9 mouse cellular contexts compared by ENCODE assay signal in the genomic region with DNA sequence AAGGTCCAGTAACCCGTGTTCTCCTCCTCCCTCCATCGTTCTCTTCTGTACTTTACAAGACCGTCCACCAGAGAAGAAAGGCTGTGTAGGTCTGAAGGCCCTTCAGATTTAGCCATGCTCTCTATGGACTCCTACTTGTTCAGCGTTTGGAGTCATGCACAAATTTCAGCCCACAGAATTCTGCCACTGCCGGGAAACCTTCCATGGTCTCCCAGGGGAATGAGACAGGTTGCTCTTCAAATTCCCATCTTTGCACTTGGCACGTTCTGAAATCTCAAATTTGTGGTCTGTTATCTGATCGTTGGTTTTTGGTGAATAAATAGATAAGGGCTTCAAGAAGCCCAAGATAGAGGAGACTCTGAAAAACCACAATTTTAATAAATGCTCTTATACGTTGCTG. TPM values are rescaled to one million over a fixed set of nuclear protein-coding genes. Genes with fewer than 3 reads are reported as not detected.
DNase-seq lines count a peak whose midpoint lies in the region; ATAC-seq and TF ChIP-seq lines count a peak whose summit lies in the region.
"Had no signal": no experiment of that assay in that cellular context is flagged by ENCODE, and none has a peak within 500 bp of the region (broad histone marks: within the 10 kb centered on the region; RNA-seq: fewer than 3 reads in every experiment).

No protein-coding gene starts in this region.

- no peaks in the 10 kb centered on the region for H3K36me3 ChIP-seq in heart, postnatal 0 days (replicated peaks; ENCODE audit: control insufficient read depth, insufficient read depth, low read length)
- H3K36me3 ChIP-seq in neural tube, embryonic 12.5 days: no peaks in the 10 kb centered on the region
- no peaks in the 10 kb centered on the region for H3K36me3 ChIP-seq in intestine, embryonic 16.5 days (ENCODE audit: control insufficient read depth, insufficient read depth, low read length)

- no peaks in the 10 kb centered on the region for H3K9me3 ChIP-seq in heart, postnatal 0 days (replicated peaks; ENCODE audit: control insufficient read depth, low read length)
- no peaks in the 10 kb centered on the region for H3K9me3 ChIP-seq in neural tube, embryonic 12.5 days
- no peaks in the 10 kb centered on the region for H3K9me3 ChIP-seq in intestine, embryonic 16.5 days (ENCODE audit: control insufficient read depth, low read length)
- H3K9me3 ChIP-seq: forebrain, embryonic 13.5 days had no signal

- TF ChIP-seq EP300 in heart, postnatal 0 days (IDR thresholded peaks at IDR 0.05; ENCODE audit: low read depth): no peak

- no peak for TF ChIP-seq CTCF in heart, postnatal 0 days (IDR thresholded peaks at IDR 0.05; ENCODE audit: low read depth)

- no peak overlapping the region for H3K4me3 ChIP-seq in heart, postnatal 0 days (ENCODE audit: low read depth, low read length)
- H3K4me3 ChIP-seq in neural tube, embryonic 12.5 days: no peak overlapping the region
- no peak overlapping the region for H3K4me3 ChIP-seq in intestine, embryonic 16.5 days (ENCODE audit: low read length)

- peak overlapping the region; percentile 96; the same call in 1 of the 2 replicates for H3K4me2 ChIP-seq in heart, postnatal 0 days (ENCODE audit: low read depth, low read length)
- peak overlapping the region; percentile 97; the same call in 1 of the 2 replicates for H3K4me2 ChIP-seq in neural tube, embryonic 12.5 days (replicated peaks)
- peak overlapping the region; percentile 98; the same call in 1 of the 2 replicates for H3K4me2 ChIP-seq in intestine, embryonic 16.5 days (ENCODE audit: low read depth, low read length)

- no peaks in the 10 kb centered on the region for H3K27me3 ChIP-seq in heart, postnatal 0 days (ENCODE audit: control insufficient read depth, insufficient read depth, low read length)
- H3K27me3 ChIP-seq in neural tube, embryonic 12.5 days (replicated peaks): peaks cover 9% of the 10 kb centered on the region; the same call in 1 of the 2 replicates
- no peaks in the 10 kb centered on the region for H3K27me3 ChIP-seq in intestine, embryonic 16.5 days (replicated peaks; ENCODE audit: control insufficient read depth, insufficient read depth, low read length)

- WGBS in heart, postnatal 0 days: 65% methylated on average over 8 of the region's 8 CpGs
- WGBS in neural tube, embryonic 12.5 days: 75% methylated on average over 8 of the region's 8 CpGs
- WGBS in intestine, embryonic 16.5 days: 75% methylated on average over 8 of the region's 8 CpGs

- H3K27ac ChIP-seq in heart, postnatal 0 days (ENCODE audit: low read depth): no peak overlapping the region
- H3K27ac ChIP-seq in neural tube, embryonic 12.5 days: no peak overlapping the region
- H3K27ac ChIP-seq in intestine, embryonic 16.5 days (ENCODE audit: low read length): no peak overlapping the region
- H3K27ac ChIP-seq: forebrain, embryonic 13.5 days had no signal

- ATAC-seq in heart, postnatal 0 days (ENCODE audit: insufficient read depth, low read depth): no peak
- ATAC-seq in neural tube, embryonic 12.5 days (ENCODE audit: low FRiP score, low read depth): no peak
- no peak for ATAC-seq in intestine, embryonic 16.5 days

- DNase-seq in heart, postnatal 0 days (ENCODE audit: low spot score): no peak
- DNase-seq in heart, postnatal 25 days (ENCODE audit: low spot score): no peak
- DNase-seq in neural tube, embryonic 10.5 days (ENCODE audit: extremely low spot score, low spot score): no peak
- DNase-seq in ovary, adult 18-20 months (ENCODE audit: low spot score): no peak
- no peak for DNase-seq in left cerebral cortex, adult 18-20 months (ENCODE audit: low spot score in 2 of 2)
- DNase-seq: left cerebral cortex, postnatal 4 days had no signal

- intact Hi-C loops in heart, postnatal 25 days (cut with DNase I): loop anchor here (5.0 kb wide), 4 partner anchors 81 to 471 kb away; no protein-coding TSS in a partner anchor

- peaks cover 4% of the 10 kb centered on the region; the same call in 1 of the 2 replicates for H3K4me1 ChIP-seq in heart, postnatal 0 days (ENCODE audit: control insufficient read depth, insufficient read depth)
- peaks cover 13% of the 10 kb centered on the region for H3K4me1 ChIP-seq in neural tube, embryonic 12.5 days
- peaks cover 4% of the 10 kb centered on the region; the same call in 1 of the 2 replicates for H3K4me1 ChIP-seq in intestine, embryonic 16.5 days (ENCODE audit: control insufficient read depth, insufficient read depth, low read length)

- no peak overlapping the region for H3K9ac ChIP-seq in heart, postnatal 0 days (replicated peaks; ENCODE audit: low read depth, low read length)
- no peak overlapping the region for H3K9ac ChIP-seq in neural tube, embryonic 12.5 days
- H3K9ac ChIP-seq in intestine, embryonic 16.5 days (ENCODE audit: low read depth, low read length): no peak overlapping the region

RNA-seq across cellular contexts. Expression of gene Kctd12, which starts 1.2 kb away (rescaled TPM):
- total RNA-seq in heart, postnatal 0 days (2014; rRNA removed; ENCODE audit: low replicate concordance): 28.2 and 32.3 TPM in 2 replicates
- polyA plus RNA-seq in heart, postnatal 0 days (2015; fragmentation: Nextera tagmentation; extraction: Ambion mirVana): 4.6 and 6.4 TPM in 2 replicates
- total RNA-seq in heart, postnatal 25 days (2021): 10 to 100 TPM; 20.3 to 23.7 TPM
- polyA plus RNA-seq in neural tube, embryonic 12.5 days (2016; fragmentation: Nextera tagmentation; extraction: Ambion mirVana): 10.6 and 13.0 TPM in 2 replicates
- polyA plus RNA-seq in intestine, embryonic 16.5 days (2015; fragmentation: Nextera tagmentation; extraction: Ambion mirVana): 8.9 and 9.5 TPM in 2 replicates
- 10 to 100 TPM; 48.1 to 51.1 TPM for total RNA-seq in left cerebral cortex, adult 18-20 months (2021)
